Mouse (Mus musculus): ENCODE results near the gene Gga1. TPM values are rescaled to one million over a fixed set of nuclear protein-coding genes. Genes with fewer than 3 reads are reported as not detected.
A peak's percentile ranks its signal among the peaks of the same experiment; 100 is the strongest.

Gga1 gene
- polyA plus RNA-seq, 1 experiment: 105 TPM

DNA sequence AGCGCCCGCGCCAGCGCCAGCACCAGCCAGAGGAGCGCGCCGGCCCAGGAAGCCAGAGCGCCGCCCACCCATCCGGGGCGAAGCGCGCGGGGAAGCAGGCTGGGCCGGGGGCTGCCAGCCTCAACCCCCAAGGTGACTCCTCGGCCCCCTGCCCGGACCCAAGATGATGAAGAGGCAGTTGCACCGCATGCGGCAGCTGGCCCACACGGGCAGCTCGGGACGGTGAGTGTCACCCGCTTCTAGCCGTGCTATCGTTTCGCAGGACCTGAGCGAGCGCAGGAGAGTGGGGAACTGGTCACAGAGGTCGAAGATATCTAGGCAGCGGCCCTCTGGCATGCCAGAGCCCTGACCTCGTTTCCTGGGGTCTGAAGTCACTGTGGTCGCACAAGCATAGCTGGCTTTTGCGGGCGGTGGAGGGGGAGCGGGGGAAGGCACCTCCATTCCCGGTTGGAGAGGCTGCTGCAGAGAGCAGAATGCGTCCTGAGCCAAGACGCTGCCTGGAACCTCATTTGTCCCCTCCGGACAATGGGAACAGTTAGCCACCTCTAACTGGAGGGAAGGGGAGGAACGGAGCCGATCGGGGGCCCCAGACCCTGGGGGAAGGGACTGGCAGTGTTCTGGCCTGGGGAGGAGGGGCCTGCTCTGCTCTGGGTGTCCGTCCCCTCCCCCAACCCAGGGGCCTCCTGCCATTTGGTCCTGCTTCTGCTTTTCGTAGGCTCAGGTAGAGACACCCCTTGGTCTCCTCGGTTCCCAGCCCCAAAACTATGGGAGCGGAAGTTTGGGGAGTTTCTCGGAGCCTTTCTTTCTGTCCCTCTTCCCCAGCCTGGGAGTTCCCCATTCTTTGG, 23.0 kb downstream of the Gga1 start, which contains the start of gene Sh3bp1:
Gene Sh3bp1, plus strand, starts transcription at position 29 of the 845 bp plus-strand sequence.
- H3K4me3 ChIP-seq (ENCODE audit: low read depth, low read length): peak within 1 kb of the TSS; percentile 79
- H3K36me3 ChIP-seq (ENCODE audit: control insufficient read depth, insufficient read depth, low read length): peaks cover 5% of the 10 kb centered on the region; the same call in 1 of the 2 replicates
- no peak for TF ChIP-seq POLR2A (IDR thresholded peaks at IDR 0.05; ENCODE audit: low read depth, low read length)
- TF ChIP-seq CTCF (IDR thresholded peaks at IDR 0.05; ENCODE audit: extremely low read depth, insufficient read length, insufficient replicate concordance, low read depth, low read length): no peak
- peak within 1 kb of the TSS; percentile 76 for H3K27ac ChIP-seq (ENCODE audit: insufficient read depth, low read depth, low read length)
- H3K27me3 ChIP-seq (ENCODE audit: control insufficient read depth, insufficient read depth, low read length): no peaks in the 10 kb centered on the region
- peaks cover 42% of the 10 kb centered on the region for H3K4me1 ChIP-seq (ENCODE audit: control insufficient read depth, insufficient read depth, insufficient read length, low read length)
- WGBS: 7% methylated on average over 47 of the region's 47 CpGs

DNA sequence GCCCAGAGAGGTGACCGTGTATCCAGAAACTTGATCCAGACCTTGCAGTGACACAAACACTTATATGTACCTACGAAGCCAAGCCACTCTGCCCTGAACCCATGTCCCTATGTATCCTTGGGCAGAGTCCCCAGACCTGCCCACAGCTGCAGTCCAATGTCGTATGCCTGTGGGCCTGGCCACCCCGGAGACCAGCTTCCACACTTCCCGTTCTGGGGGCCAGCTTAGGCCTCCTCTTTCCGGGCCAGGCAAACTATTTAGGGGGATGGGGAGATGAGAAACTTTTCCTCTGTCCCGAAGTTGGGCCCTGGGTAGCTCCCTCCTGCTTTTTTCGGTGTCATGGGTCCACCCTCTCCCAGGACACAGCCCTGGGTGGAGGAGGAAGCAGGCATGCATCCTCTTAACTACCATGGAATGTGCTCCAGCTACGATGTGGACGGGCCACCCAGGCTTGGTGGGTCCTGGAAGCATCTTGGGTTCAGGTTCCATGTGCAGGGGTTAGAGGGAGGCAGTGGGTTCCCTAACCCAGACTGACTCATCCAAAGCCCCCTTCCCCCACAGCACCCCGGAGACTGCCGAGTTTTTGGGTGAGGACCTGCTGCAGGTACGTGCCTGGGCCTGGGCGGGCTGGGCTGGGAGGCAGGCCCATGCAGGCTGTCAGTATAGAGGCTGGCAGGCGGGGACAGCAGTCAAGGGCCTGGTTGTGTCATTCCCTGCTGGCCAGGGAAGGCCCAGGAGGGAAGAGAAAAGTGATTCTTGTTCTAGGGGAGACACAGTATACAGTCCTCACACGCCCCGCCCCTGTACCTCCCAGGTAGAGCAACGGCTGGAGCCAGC, 23.8 kb downstream of the Gga1 start:
- WGBS: 54% methylated on average over 18 of the region's 18 CpGs
- peak overlapping the region; percentile 79 for H3K4me3 ChIP-seq (ENCODE audit: low read depth, low read length)
- peak overlapping the region; percentile 36; the same call in 1 of the 2 replicates for H3K27ac ChIP-seq (ENCODE audit: insufficient read depth, low read depth, low read length)
- no peak for TF ChIP-seq POLR2A (IDR thresholded peaks at IDR 0.05; ENCODE audit: low read depth, low read length)
- no peaks in the 10 kb centered on the region for H3K27me3 ChIP-seq (ENCODE audit: control insufficient read depth, insufficient read depth, low read length)
- H3K4me1 ChIP-seq (ENCODE audit: control insufficient read depth, insufficient read depth, insufficient read length, low read length): peaks cover 35% of the 10 kb centered on the region
- H3K36me3 ChIP-seq (ENCODE audit: control insufficient read depth, insufficient read depth, low read length): peaks cover 8% of the 10 kb centered on the region; the same call in 1 of the 2 replicates

DNA sequence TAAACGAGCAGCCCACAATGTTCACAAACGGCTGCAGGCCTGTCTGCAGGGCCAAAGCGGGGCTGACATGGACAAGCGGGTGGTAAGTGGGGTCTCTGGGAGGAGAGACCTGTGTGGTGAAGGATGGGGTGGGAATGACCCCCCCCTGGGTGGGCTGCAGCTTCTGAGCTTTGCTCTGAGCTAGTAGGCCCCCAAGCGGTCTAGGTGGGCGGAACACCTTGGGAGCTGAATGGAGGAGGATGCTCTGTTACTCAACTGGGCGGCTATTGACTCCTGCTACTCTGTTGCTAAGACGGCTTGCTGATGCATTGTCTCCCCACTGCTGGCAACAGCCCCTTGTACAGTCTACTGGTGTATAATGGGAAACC, 24.4 kb downstream of the Gga1 start:
- 74% methylated on average over 8 of the region's 8 CpGs for WGBS
- H3K27ac ChIP-seq (ENCODE audit: insufficient read depth, low read depth, low read length): no peak overlapping the region
- no peak for TF ChIP-seq CTCF (IDR thresholded peaks at IDR 0.05; ENCODE audit: extremely low read depth, insufficient read length, insufficient replicate concordance, low read depth, low read length)
- TF ChIP-seq POLR2A (IDR thresholded peaks at IDR 0.05; ENCODE audit: low read depth, low read length): no peak

DNA sequence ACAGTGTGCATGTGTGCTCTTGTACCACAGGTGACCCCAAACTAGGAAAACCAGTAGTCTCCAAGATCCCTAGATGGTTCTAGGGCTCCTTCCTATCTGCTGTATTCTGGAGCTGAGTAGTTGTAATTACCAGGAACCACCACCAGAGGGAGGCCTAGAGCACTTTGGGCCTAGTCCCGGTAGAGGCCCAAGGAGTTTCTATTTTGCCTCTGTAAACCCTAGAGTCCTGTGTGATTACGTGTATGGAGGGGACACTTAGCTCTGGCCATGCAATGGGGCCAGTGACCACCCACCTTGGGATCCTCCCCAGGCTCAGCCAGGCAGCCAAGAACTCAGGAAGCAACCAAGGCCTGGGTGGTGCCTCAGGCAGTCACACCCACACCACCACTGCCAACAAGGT, 26.3 kb downstream of the Gga1 start:
- H3K27me3 ChIP-seq (ENCODE audit: control insufficient read depth, insufficient read depth, low read length): no peaks in the 10 kb centered on the region
- peaks cover 17% of the 10 kb centered on the region for H3K4me1 ChIP-seq (ENCODE audit: control insufficient read depth, insufficient read depth, insufficient read length, low read length)
- H3K27ac ChIP-seq (ENCODE audit: insufficient read depth, low read depth, low read length): no peak overlapping the region
- no peak overlapping the region for H3K4me3 ChIP-seq (ENCODE audit: low read depth, low read length)
- TF ChIP-seq POLR2A (IDR thresholded peaks at IDR 0.05; ENCODE audit: low read depth, low read length) (no peak), CTCF (IDR thresholded peaks at IDR 0.05; ENCODE audit: extremely low read depth, insufficient read length, insufficient replicate concordance, low read depth, low read length) (peak; percentile 78; the same call in 1 of the 2 replicates)
- peaks cover 14% of the 10 kb centered on the region; the same call in 1 of the 2 replicates for H3K36me3 ChIP-seq (ENCODE audit: control insufficient read depth, insufficient read depth, low read length)
- WGBS: 0% methylated on average over 2 of the region's 2 CpGs

More for the DNA sequence above, 24.4 kb downstream of the Gga1 start:
- Histone ChIP-seq H3K27me3 (ENCODE audit: control insufficient read depth, insufficient read depth, low read length) (no peaks in the 10 kb centered on the region), H3K4me1 (ENCODE audit: control insufficient read depth, insufficient read depth, insufficient read length, low read length) (peaks cover 29% of the 10 kb centered on the region), H3K36me3 (ENCODE audit: control insufficient read depth, insufficient read depth, low read length) (peaks cover 10% of the 10 kb centered on the region; the same call in 1 of the 2 replicates), H3K4me3 (ENCODE audit: low read depth, low read length) (peak overlapping the region; percentile 79)

DNA sequence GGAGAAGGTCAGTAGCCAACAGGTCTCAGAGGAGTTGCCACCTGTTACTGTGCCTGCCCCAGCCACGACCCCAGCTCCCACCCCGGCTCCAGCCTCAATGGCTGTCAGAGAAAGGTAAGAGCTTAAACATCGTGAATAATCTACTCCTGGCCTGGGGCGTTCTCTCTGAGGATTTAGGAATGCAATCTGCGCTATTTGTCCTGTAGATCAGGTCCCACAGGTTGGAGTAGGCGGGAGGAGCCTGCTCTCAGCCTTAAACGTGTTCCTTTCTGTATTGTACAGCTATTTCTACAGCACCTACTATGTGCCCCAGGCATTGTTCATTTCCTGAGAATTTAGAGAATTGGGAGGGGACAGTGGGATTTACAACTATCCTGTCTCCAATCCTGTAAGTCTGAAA, 31.4 kb downstream of the Gga1 start:
- Histone ChIP-seq H3K27ac (ENCODE audit: insufficient read depth, low read depth, low read length) (no peak overlapping the region), H3K4me1 (ENCODE audit: control insufficient read depth, insufficient read depth, insufficient read length, low read length) (peaks cover 3% of the 10 kb centered on the region; the same call in 1 of the 2 replicates), H3K4me3 (ENCODE audit: low read depth, low read length) (no peak overlapping the region), H3K27me3 (ENCODE audit: control insufficient read depth, insufficient read depth, low read length) (no peaks in the 10 kb centered on the region), H3K36me3 (ENCODE audit: control insufficient read depth, insufficient read depth, low read length) (peaks cover 22% of the 10 kb centered on the region; the same call in 1 of the 2 replicates)
- 73% methylated on average over 7 of the region's 7 CpGs for WGBS
- no peak for TF ChIP-seq POLR2A (IDR thresholded peaks at IDR 0.05; ENCODE audit: low read depth, low read length)
- no peak for TF ChIP-seq CTCF (IDR thresholded peaks at IDR 0.05; ENCODE audit: extremely low read depth, insufficient read length, insufficient replicate concordance, low read depth, low read length)

DNA sequence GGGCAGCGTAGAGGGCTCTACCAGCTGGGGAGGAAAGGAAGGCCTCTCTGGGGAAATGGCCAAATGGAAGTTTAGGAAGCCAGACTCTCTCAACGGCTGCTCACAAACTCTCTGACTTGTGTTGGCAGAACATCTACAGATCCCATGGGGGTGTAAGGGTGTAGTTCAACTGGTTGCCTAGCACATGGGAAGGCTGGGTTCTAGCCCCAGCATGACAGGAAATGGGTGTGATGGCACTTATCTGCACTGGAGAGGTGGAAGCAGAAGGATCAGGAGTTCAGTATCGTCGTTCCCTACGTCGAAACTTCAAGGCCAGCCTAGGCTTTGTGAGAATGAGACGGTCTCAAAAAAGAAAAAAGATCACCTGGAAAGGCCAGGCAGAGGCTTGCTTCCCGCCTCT, 32.0 kb downstream of the Gga1 start:
- H3K36me3 ChIP-seq (ENCODE audit: control insufficient read depth, insufficient read depth, low read length): peaks cover 22% of the 10 kb centered on the region; the same call in 1 of the 2 replicates
- 81% methylated on average over 8 of the region's 8 CpGs for WGBS

More for the DNA sequence above, 32.0 kb downstream of the Gga1 start:
- Histone ChIP-seq H3K4me3 (ENCODE audit: low read depth, low read length) (no peak overlapping the region), H3K27me3 (ENCODE audit: control insufficient read depth, insufficient read depth, low read length) (no peaks in the 10 kb centered on the region), H3K27ac (ENCODE audit: insufficient read depth, low read depth, low read length) (no peak overlapping the region), H3K4me1 (ENCODE audit: control insufficient read depth, insufficient read depth, insufficient read length, low read length) (peaks cover 4% of the 10 kb centered on the region)
- TF ChIP-seq POLR2A (IDR thresholded peaks at IDR 0.05; ENCODE audit: low read depth, low read length) (no peak), CTCF (IDR thresholded peaks at IDR 0.05; ENCODE audit: extremely low read depth, insufficient read length, insufficient replicate concordance, low read depth, low read length) (no peak)
